Mouse (Mus musculus) spleen, adult 12 weeks (tissue): Measurements from ENCODE around the gene Rnd1.

Source experiments
- DNase-seq: peaks from one replicate; pipeline ENCODE4 v3.0.0; 2022; ENCODE audit warnings: low spot score

The Rnd1 gene

GRCm38 (mm10) chr15:98676940-98677728 lies at the start of gene Rnd1:
TSS of gene Rnd1 (minus strand) at chr15:98677461.
- peak; percentile 15 for DNase-seq

GRCm38 (mm10) chr15:98726746-98727145 lies 49.5 kb upstream of the Rnd1 start:
- DNase-seq = no peak

GRCm38 (mm10) chr15:98726079-98726478 lies 48.8 kb upstream of the Rnd1 start:
- DNase-seq = no peak

- DNase-seq = no peak
Measured at GRCm38 (mm10) chr15:98724441-98724840, 47.2 kb upstream of the Rnd1 start.

- no peak for DNase-seq
Measured at GRCm38 (mm10) chr15:98722854-98723253, 45.6 kb upstream of the Rnd1 start.

GRCm38 (mm10) chr15:98722191-98722590 lies 44.9 kb upstream of the Rnd1 start:
- DNase-seq = no peak

- DNase-seq = no peak
Measured at GRCm38 (mm10) chr15:98717301-98717700, 40.0 kb upstream of the Rnd1 start.

- DNase-seq = no peak
Measured at GRCm38 (mm10) chr15:98714230-98714652, 37.0 kb upstream of the Rnd1 start.

- peak; percentile 47 for DNase-seq
Measured at GRCm38 (mm10) chr15:98710442-98710841, 33.2 kb upstream of the Rnd1 start.

- DNase-seq = peak; percentile 45
Measured at GRCm38 (mm10) chr15:98707766-98708372, 30.6 kb upstream of the Rnd1 start, which contains the start of gene Ccdc65. TSS of gene Ccdc65 (plus strand) at chr15:98708207.

GRCm38 (mm10) chr15:98704312-98704711 lies 27.1 kb upstream of the Rnd1 start:
- DNase-seq = no peak

GRCm38 (mm10) chr15:98699190-98700105 lies 22.2 kb upstream of the Rnd1 start:
- peak; percentile 67 for DNase-seq

GRCm38 (mm10) chr15:98696216-98696615 lies 19.0 kb upstream of the Rnd1 start:
- no peak for DNase-seq

GRCm38 (mm10) chr15:98695726-98696125 lies 18.5 kb upstream of the Rnd1 start:
- no peak for DNase-seq

- DNase-seq = no peak
Measured at GRCm38 (mm10) chr15:98692171-98692715, 15.0 kb upstream of the Rnd1 start.

- no peak for DNase-seq
Measured at GRCm38 (mm10) chr15:98691486-98692147, 14.4 kb upstream of the Rnd1 start.

GRCm38 (mm10) chr15:98689682-98690081 lies 12.4 kb upstream of the Rnd1 start:
- DNase-seq = no peak

GRCm38 (mm10) chr15:98685926-98686325 lies 8.7 kb upstream of the Rnd1 start:
- DNase-seq = no peak

- no peak for DNase-seq
Measured at GRCm38 (mm10) chr15:98683746-98684145, 6.5 kb upstream of the Rnd1 start.

GRCm38 (mm10) chr15:98683177-98683576 lies 5.9 kb upstream of the Rnd1 start:
- DNase-seq = no peak

GRCm38 (mm10) chr15:98681633-98682032 lies 4.4 kb upstream of the Rnd1 start:
- no peak for DNase-seq

GRCm38 (mm10) chr15:98680660-98681059 lies 3.4 kb upstream of the Rnd1 start:
- no peak for DNase-seq
